In the genomic region with DNA sequence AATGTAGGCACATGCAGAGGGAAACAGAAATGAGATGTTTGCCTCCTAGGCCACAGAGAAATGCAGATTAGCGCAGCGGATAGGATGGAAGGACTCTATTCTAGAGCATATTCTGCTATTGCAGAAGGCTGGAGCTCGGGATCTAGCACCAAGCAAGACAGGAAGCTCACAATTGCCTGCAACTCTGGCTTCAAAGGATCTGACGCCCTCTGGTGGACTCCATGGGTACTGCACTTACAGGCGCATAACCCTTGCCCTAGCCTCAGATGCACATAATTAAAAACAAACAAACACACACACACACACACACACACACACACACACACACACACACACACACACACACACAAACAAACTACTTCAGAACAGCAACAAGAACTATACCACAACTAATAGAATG, we compare ENCODE assay signal across 9 mouse cellular contexts.
A peak's percentile ranks its signal among the peaks of the same experiment; 100 is the strongest.
DNase-seq lines count a peak whose midpoint lies in the region; TF ChIP-seq lines count a peak whose summit lies in the region.
"Had no signal": no experiment of that assay in that cellular context is flagged by ENCODE, and none has a peak within 500 bp of the region (broad histone marks: within the 10 kb centered on the region; RNA-seq: fewer than 3 reads in every experiment).

No protein-coding gene starts in this region.

- H3K27ac ChIP-seq in left cerebral cortex, adult 2 months: no peak overlapping the region
- H3K27ac ChIP-seq in bone marrow macrophage, adult 2 months (ENCODE audit: insufficient read depth, low read depth, low read length): no peak overlapping the region
- H3K27ac ChIP-seq: lung, embryonic 15.5 days had no signal

- TF ChIP-seq POLR2A in bone marrow macrophage, adult 2 months (IDR thresholded peaks at IDR 0.05; ENCODE audit: borderline replicate concordance, low read depth, low read length): no peak

- H3K4me1 ChIP-seq in bone marrow macrophage, adult 2 months (ENCODE audit: control insufficient read depth, insufficient read depth, low read length): no peaks in the 10 kb centered on the region
- H3K4me1 ChIP-seq: lung, embryonic 15.5 days had no signal

- TF ChIP-seq CTCF in left cerebral cortex, adult 2 months (IDR thresholded peaks at IDR 0.05): peak; percentile 57
- TF ChIP-seq CTCF in bone marrow macrophage, adult 2 months (IDR thresholded peaks at IDR 0.05; ENCODE audit: low read depth, low read length): peak; percentile 80

- intact Hi-C loops in left cerebral cortex, adult 2 months (cut with DNase I): loop anchor here (5.0 to 10.0 kb wide), 2 partner anchors 161 to 601 kb away; no protein-coding TSS in a partner anchor
- intact Hi-C loops in left cerebral cortex, postnatal 36 days (cut with DNase I): no loop called here
- intact Hi-C loops in left cerebral cortex, postnatal 25 days (cut with DNase I): loop anchor here (10.0 kb wide), 1 partner anchor 601 kb away; no protein-coding TSS in a partner anchor

- peak; percentile 50 for DNase-seq in adrenal gland, postnatal 10 days
- DNase-seq in adrenal gland, adult 8-10 months: no peak
- no peak for DNase-seq in left cerebral cortex, adult 2 months (ENCODE audit: extremely low spot score in 1 of 2, low spot score in 2 of 2)
- DNase-seq in left cerebral cortex, postnatal 36 days (ENCODE audit: low spot score in 2 of 2): no peak
- peak; percentile 33 for DNase-seq in lung, postnatal 10 days
- no peak for DNase-seq in yolk sac, embryonic 10.5 days (ENCODE audit: low spot score)
- DNase-seq in left cerebral cortex, postnatal 25 days (ENCODE audit: low spot score in 2 of 2): no peak

- no peak overlapping the region for H3K4me3 ChIP-seq in left cerebral cortex, adult 2 months
- no peak overlapping the region for H3K4me3 ChIP-seq in bone marrow macrophage, adult 2 months (ENCODE audit: insufficient read depth, low read length)
- H3K4me3 ChIP-seq: lung, embryonic 15.5 days had no signal

Comparison
In these comparisons a context has a peak if more than half of its experiments do, and no peak if none do; other contexts are left out.
1. DNase-seq: peak in adrenal gland, postnatal 10 days (single experiment) and lung, postnatal 10 days (single experiment); none in adrenal gland, adult 8-10 months (single experiment), left cerebral cortex, adult 2 months (0 of 2), left cerebral cortex, postnatal 36 days (0 of 2), yolk sac, embryonic 10.5 days (single experiment) and left cerebral cortex, postnatal 25 days (0 of 2).